Mouse (Mus musculus): ENCODE results near the gene Onecut3.

Gene Onecut3

DNA sequence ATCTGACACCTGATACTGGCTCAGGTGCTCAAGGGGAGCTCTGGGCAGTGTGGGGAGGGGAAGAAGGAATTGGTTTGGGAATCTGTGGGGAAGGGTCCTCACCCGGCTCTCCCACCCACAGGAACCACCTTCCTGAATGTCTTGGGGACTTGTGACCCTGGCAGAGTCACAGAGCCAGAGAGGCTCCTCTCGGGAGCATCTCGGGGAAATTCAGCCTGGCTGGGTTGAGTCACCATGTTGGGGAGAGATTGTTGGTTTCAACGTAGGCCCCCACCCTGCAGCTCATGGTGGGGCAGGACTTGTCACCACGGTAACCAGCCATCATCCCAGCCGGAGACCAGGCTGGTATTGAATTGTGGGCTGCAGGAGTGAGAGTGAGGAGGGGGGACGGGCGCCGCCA lies 10.1 kb downstream of the Onecut3 start:
- DNase-seq, result no peak

DNA sequence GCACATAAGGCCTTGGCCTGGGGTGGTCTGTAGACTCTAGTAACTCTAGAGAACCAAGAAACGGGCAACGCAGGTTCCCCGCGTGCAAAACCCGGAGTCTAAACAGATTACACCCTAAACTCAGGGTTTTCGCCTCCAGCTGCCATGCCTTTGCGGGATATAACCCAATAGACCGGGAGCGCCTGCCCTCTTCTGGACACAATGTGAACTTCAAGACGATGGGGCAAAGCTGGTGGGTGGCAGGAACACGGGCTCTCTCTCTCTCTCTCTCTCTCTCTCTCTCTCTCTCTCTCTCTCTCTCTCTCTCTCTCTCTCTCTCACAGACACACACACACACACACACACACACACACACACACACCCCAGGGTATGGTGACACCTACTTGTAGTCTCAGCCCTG lies 11.6 kb downstream of the Onecut3 start:
- DNase-seq, result peak; percentile 71 to 86

DNA sequence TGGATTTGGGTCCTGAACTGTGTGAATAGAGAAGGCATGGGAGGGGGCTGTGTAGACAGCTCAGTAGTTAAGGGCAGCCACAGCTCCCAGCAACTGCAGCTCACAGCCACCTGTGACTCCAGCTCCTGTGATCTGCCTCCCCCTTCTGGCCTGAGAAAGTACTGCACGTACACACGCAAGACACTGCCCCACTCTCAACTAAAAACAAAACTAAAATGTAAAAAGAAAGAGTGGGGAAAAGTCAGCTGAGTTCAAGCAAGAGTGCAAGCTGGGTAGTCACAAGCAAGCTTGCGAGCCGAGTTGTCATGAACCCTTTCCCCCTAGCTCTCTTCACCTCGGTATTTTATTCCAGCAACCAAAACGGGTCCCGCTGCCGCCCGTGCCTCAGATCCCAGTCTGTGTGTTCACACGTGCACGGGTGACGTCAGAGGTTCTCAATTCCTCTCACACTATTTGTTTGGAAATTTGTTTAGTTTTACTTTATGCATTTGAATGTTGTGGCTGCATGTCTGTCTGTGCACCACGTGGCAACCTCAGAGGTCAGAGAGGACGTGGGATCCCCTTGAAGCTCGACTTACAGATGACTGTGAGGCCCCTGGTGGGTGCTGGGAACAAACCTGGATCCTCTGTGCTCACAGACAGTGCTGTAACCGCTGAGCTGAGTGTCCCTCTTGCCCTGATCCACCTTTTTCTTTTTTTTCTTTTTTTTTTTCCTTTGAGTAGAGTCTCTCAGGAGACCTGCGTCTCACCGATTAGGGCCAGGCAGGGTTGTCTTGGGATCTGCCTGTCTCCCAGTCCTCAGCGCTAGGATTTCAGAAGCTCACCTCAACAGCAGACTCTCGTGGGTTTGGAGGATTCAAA lies 15.0 kb downstream of the Onecut3 start:
- DNase-seq, result peak; percentile 84 to 93

DNA sequence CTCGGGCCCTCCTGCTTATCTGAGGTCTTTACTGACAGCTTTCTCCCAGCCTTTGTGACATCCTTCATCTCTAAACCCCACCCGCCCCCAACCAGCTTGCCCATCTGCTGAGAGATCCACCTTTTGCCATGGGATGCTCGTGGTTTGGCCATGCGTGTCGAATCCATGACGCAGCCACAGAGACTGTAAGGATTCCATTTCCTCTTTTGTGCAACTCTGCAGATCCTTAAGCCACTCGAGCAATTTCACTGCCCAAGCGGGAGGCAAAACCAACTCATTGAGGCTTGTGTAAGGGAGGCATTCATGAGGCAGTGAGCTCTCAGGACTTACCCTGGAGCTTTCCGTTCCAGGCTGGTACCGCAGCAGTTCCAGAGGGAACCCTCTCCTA lies 15.6 kb downstream of the Onecut3 start:
- DNase-seq, result no peak

DNA sequence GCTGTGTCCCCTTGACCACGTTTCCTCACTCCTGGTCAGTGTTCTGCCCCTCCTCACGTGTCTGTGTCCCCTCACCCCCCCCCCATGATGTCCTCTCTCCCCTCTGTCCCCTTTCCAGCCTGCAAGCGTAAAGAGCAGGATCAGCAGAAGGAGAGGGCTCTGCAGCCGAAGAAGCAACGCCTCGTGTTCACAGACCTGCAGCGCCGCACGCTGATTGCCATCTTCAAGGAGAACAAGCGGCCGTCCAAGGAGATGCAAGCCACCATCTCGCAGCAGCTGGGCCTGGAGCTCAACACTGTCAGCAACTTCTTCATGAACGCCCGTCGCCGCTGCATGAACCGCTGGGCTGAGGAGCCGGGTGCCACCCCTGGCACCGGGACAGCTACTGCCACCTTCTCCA lies 19.1 kb downstream of the Onecut3 start:
- no peak for DNase-seq

DNA sequence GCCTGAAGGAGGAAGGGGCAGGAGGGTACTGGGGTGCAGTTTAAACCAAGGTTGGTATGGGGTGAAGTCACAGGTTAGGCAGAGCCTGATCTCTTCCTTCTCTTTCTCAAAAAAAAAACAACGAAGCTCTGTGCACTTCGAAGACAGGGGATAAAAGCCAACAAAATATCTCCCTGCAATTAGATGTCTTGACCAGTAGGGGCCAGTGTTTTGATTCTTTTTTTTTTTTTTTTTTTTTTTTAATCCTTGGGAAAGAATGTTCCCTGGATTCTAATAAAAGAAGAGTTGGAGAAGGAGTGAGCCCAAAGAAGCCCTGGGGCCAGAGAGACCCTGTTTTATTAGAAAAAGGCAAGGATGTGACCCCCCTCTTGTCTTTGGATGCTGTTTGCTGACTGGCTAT lies 24.7 kb downstream of the Onecut3 start:
- no peak for DNase-seq

DNA sequence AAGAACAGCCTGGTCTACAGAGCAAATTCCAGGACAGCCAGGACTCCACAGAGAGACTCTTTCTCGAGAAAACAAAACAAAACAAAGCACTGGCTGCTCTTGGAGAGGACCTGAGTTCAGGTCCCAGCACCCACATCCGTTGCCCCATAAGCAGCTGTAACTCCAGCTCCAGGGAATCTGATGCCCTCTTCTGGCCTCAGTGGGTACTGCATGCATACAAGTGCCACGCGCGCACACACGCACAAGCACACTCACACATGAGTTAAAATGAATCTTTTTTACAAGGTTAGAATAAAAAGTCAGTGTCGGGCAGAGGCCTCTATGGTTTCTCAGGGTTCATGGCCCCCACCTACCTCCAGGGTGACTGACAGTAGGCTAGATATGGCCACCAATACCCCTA lies 28.7 kb downstream of the Onecut3 start:
- DNase-seq, result no peak

DNA sequence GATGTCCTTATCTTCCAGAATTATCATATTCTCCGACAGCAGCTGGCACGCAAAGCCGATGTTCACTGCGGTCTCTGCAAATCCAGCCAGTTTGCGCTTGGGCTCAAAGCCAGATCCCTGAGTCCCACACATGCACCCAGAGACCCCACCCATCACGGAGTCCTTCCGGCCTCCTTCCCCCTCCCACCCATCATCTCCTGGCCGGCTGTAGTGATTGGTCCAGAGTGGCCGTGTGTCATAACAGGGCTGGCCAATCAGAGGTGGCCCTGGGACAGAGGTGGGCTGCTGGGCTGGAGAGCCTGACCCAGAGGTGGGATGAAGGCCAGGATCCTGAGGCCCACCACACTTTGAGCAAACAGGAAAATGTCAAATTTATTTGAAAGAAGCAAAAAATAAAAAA lies 31.5 kb downstream of the Onecut3 start:
- DNase-seq, result no peak

DNA sequence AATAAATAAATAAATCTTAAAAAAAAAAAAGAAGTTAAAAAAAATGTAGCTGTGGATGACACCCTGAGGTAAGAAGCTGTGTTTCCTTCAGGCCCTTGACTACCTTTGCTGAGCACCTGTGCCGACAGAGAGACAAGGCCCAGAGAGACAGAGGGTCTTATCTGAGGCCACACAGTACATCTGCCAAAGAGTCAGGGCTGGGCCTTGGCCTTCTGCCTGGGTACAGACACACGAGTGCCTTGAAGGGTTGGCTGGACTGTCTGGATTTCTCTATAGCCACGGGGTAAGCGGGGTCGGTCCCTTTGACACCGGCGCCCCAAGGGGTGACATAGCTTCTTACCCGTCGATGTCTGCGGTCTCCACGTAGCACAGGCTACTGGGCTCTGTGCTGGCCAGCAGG lies 38.1 kb downstream of the Onecut3 start:
- DNase-seq, result no peak

DNA sequence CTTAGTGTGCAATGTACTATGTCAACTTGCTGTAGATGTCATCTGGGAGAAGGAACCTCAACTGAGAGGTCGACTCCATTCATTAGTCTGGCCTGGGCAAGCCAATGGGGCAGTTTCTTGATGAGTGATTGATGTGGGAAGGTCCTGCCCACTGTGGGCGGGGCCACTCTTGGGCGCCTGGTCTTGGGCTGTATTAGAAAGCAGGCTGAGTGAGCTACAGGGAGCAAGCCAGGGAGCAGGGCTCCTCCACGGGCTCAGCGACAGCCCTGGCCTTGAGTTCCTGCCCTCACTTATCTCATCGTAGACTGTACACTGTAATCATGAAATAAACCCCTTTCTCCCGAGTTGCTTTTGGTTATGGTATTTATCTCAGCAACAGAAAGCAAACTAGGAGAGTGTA lies 39.1 kb downstream of the Onecut3 start:
- DNase-seq, result no peak

DNA sequence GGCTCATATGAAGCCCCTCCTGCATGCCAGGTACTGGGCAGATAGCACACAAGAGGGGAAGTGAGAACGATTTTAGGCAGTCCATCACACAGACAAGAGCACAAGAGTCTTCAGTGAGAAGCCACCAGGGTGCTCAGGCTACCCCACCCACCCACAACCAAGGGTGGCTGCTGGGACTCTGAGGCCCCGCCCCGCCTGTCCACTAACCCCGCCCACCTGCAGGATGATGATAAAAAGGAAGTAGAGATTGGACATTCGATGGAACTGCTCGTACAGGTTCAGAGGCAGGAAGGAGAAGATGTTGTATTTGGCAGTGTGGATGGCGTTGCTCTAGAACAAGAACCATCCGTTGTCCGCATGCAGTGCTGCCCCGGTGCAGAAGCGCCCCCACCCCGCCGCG lies 40.4 kb downstream of the Onecut3 start:
- DNase-seq, result no peak

DNA sequence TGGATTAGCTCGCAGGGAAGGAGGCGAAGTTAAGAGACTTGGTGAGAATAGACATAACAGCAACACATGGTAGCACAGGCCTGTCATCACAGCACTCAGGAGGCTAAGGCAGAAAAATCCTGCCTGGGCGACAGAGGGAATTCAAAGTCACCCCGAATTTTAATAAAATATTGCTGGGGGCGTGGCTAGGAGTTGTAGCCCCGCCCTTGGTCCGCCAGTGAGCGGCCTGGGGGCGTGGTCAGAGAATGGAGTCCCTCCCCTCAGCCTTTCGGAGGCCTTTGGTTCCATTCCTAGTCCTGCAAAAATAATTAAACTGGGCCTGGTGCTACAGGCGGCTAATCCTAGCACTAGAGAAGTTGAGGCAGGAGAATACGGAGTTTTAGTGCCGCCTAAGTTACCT lies 41.1 kb downstream of the Onecut3 start:
- DNase-seq, result peak in 1 of 2 experiments; percentile 29

DNA sequence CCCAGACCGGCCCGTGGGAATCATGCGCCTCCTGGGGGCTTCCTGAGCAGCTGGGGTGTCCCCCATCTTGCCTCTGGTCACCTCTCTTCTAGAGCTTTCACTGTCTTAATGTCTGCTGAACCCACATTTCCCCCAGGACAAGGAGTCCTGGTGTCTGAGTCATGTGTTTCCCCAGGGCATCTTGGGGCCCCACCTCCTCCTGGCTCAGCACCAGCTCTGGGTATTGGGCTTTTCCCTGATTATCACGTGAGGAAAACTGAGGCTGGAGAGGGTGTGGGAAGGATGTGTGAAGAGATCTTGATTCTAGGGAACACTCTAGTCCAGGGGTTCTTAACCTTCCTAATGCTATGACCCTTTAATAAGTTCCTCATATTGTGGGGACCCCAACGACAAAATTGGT lies 43.5 kb downstream of the Onecut3 start:
- peak in 1 of 2 experiments; percentile 27 for DNase-seq

DNA sequence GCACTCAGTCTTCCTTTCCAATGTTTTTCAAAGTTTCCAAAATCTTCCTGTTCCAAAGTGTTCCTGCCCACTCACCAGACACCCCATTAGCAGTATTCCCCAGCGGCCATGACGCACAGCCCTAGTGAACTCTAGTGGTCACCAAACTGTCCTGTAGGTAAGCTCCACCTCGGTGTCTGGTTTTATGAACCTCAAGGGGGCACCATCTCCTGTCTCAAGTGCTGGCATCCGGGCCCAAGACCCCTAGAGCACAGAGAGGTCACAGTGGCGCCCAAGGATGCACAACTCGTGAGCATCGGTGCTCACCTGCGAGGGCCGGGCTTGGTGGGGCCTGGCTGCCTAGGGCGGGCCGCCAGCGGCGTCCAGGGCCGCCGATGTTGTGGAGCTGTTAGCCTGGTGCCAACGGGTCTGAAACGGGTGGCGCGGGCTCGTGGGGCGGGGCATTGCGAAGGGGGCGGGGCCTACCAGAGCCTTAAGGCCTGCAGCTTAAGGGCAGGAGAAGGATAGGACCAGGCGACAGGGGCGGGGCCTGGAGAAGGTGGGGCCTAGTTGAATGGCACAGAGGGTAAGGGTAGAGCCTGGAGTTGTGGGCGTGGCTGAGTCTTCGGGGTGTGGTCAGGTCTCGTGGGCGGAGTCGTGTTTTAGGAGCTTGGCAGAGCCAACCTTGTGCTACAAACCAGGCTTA lies 44.2 kb downstream of the Onecut3 start, which contains the start of gene Atp8b3:
Atp8b3 (minus strand) TSS at position 415 of the 685 bp plus-strand sequence.
- peak; percentile 86 to 93 for DNase-seq

DNA sequence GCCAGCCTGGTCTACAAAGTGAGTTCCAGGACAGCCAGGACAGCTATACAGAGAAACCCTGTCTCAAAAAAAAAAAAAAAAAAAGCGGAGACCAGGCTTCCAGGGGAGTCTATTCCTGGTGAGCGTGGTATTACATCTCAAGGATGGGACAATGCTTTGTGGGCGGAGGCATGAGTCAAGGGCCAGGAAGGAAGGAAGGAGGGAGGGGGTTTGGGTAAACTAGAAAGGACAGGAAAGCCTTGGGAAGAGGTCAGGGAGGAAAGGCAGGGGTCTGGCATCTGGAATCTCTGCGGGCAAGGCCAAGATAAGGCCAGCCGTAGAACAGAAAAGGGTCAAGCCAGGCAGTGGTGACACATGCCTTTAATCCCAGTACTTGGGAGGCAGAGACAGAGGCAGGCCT lies 44.9 kb downstream of the Onecut3 start:
- DNase-seq, result no peak

DNA sequence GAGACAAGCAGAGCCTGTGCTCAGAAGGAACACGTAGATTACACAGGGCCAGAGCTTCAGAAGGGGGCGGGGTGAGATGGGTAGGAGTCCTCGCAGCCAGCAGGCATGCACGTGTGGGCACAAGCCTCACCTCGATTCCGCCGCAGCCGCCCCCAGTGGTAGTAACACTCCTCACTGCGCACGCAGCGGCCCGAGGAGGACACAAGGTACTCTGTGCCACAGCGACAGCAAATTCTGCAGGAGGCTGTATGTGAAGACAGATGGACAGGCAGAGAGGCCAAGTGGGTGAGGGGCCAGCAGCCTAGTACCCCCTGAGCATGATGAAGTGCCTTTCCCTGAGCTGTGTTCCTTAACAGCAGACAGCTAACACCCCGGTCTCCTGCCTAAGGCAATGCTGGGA lies 49.2 kb downstream of the Onecut3 start:
- DNase-seq, result no peak

DNA sequence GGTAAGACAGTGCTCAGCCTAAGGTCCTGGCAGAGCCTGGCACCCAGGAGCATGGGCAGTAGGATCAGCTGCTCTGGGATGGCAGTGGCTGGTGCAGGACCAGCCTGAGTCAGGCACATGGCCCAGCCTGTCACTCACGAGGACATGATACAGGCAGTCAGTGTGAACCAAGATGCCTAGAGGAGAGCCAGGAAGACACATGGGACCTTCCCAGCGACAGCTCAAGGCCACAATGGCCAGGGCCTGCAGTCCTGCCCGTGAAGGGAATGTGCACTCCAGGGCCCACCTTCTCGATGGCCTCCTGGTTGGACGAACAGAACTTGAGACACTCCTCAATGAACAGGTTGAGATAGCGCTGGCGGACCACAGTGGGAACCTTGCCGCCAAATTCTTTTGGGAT lies 51.0 kb downstream of the Onecut3 start:
- no peak for DNase-seq

DNA sequence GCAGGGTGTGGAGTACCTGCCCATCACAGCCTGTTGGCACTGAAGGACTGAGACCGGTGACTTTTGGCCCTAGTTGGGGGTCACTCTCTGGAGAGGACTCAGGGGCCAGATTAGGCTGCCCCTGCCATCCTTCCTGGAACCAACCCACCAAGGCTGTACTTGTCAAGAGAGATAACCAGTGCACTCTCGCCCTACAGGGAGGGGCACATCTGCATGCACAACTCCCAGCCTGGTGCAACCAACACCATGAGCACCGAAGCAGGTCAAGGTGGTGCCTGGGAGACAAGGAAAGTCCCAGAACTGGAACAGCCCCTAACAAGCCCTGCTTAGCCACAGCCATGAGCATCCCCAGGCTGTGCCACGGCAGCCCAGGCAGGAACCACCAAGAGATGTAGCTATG lies 52.3 kb downstream of the Onecut3 start:
- DNase-seq, result no peak

DNA sequence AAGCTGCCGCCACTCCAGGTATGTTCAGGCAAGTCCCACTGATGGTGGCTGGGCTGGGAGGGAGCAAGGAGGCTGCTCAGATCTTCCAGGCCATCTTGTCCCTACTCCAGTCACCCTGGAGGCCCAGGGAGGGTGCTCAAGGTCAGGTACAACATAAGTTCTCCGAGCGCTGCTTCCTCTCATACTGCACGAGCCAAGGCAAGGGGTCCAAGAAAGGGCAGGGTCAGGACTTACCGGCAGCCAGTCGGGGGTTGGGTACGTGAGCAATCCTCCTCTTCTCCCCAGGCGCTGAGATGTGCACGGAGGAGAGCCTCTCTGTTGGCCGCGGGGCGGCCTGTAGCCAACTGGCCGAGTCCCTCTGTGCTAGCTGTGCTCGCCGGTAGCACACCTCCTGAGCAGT lies 52.9 kb downstream of the Onecut3 start:
- DNase-seq, result no peak

DNA sequence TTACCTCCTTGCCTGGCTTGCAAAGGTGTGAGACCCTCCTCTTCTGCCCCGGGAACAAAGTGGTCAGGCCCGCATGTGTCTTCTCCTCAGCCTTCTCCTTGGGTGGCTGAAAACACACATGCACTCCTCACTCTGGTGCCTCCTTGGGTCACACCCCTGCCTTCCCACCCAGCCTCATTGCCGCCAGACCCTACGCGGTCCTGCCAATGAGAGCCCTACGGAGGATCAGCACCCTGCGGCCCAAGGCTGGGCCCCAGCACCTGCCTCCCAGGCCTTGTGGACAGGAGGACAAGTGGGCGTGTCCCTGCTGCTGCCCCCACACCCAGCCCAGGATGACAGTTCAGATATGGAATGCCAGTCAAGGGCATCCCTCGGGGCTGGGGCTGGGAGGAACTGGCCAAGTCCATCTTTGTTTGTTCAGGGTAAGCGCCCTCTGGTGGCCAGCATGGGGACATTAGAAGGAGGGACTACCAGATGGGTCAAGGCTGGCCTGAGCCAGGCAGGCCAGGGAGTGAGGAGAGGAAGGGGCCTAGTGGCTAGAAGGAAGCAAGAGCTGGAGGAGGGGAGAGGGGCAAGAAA lies 53.9 kb downstream of the Onecut3 start:
- DNase-seq, result peak; percentile 67 to 72

DNA sequence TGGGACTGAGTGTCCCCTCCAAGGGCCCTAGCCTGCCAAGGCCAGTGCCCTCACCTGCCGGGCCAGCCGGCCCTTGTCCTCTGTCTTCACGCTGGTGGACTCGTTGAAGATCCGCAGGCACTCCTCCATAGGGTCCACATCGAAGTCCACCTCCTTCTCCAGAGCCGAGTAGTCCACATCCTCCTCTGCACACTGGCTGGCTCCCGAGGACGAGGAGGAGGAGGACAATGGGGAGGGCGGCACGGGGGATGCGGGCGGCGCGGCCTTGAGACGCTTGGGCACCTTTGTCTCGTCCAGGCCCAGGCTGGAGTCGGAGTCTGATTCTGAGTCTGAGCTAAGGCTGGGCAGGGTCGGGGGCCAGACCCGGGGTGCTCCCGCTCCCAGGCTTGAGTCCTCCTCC lies 54.6 kb downstream of the Onecut3 start:
- DNase-seq, result no peak

DNA sequence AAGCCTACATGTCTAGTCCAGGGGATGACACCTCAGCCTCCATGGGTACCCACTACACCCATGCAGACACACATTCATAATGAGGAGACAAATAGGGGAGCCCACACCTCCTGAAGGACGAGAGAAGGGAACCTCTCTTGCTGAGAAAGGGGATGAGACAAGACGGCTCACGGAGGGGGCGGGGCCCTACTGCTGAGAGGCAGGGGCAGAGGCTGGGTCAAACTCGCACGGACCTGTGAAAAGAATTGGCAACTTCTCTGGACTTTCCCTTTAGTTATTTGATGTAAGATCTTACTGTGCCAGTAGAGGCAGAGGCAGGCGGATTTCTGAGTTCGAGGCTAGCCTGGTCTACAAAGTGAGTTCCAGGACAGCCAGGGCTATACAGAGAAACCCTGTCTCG lies 57.7 kb downstream of the Onecut3 start:
- DNase-seq, result no peak

DNA sequence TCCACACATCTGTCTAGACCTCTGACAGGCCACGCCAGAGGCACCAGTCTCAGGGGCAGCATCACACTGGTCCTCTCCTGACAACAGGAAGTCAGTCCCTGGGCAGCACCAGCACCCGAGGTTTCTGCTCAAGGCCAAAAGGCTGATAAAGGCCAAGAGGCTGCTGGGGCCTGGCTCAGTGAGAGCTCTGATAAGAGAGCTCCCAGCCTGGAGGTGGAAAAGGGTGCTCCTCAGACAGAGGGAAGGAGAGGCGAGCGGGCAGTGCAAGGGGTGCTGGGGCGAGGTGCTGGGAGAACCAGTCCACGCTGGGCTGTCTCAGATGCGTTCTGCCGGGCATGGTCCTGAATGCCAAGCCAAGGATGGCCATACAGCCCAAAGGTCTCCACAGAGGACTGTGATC lies 58.9 kb downstream of the Onecut3 start:
- DNase-seq, result no peak

DNA sequence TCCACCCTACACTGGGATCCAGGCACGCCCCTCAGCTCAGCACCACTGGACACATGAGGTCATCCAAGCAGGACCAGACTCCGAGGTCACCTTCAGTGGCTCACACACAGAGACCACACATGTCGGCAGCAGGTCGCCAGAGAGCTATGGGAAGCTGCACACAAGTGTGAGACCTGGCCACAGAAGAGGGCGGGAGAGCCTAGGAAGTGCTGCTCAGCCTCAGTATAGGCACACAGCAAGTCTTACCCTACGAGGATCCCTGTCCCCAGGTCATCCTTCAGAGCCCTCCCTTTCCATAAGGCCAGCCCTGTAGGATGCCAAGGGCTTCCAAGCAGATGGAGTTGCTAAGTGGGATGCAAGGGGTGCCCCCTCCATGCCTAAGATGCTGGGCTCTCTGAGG lies 59.4 kb downstream of the Onecut3 start:
- DNase-seq, result no peak

All from kidney, postnatal 25 days (tissue).